Mouse (Mus musculus) megakaryocyte-erythroid progenitor cell, adult 5-6 weeks (primary cell): ENCODE data around the gene Rsph1. TPM values are rescaled to one million over a fixed set of nuclear protein-coding genes. Genes with fewer than 3 reads are reported as not detected.

ENCODE experiments used
- ATAC-seq: replicated peaks from 2 replicates; pipeline ENCODE4 v1.8.0; 2016; ENCODE audit warnings: mild to moderate bottlenecking, inconsistent platforms; ENCODE audit not compliant: severe bottlenecking, poor library complexity, low FRiP score, low TSS enrichment
- total RNA-seq, 2 experiments: library from RNA; stranded (forward) in 1 of 2; stranded (reverse) in 1 of 2; fragments of 200-1000, 215-1000 nt in 1 of 2; fragments of >200 nt in 1 of 2; fragmentation: Nextera tagmentation in 1 of 2; gene quantifications; 2 replicates each; pipeline ENCODE4 v1.2.3; 2014 to 2017

Rsph1 gene
- total RNA-seq, 2 experiments from 2014 or later, result 6.8 TPM; not detected in 1

DNA sequence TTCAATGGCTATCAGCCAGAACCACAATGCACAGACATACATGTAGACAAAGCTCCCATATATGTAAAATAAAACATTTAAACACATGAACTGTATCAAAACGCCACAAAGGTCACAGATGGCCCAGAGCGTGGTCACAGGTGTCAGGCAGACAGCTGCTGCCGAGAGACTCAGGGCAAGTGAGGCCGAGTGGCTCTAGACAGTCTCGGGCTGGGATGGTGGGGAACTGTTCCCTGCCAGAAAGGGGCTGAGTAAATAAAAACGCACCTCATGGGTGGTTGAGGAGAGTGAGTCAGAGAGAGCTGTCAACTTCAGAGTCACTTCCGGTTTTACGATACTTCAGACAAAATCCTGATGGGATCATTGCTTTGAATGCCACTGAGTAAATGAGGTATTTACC, 52.6 kb downstream of the Rsph1 start:
- no peak for ATAC-seq

GRCm38 (mm10) chr17:31223835-31224234, 53.3 kb downstream of the Rsph1 start:
- ATAC-seq, result no peak; the same call in 1 of the 2 replicates

DNA sequence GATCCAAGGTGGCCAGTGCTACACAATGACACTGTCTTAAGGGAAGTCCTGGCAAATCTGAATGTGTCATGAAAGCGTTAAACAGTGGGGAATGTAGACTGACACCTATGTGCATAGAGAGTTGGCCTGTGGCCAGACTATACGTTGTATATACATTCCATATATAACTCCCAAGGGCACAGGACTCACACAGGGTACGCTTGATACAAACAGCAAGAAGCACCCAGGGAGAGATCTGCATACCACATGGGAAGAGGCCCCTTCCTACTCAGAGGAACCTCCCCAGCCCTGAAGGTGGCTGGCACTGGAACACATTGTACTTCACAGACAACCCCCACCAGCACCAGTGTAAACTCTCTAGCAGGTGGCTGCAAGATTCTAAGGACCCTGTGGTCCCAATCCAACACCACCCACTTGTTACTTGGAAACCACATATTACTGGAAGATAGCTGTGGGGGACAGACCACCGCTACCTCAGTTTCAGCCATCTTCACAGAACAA, 54.3 kb downstream of the Rsph1 start:
- ATAC-seq, result 0 out of 2 replicates have a peak, but pooled peaks have one; percentile 24

DNA sequence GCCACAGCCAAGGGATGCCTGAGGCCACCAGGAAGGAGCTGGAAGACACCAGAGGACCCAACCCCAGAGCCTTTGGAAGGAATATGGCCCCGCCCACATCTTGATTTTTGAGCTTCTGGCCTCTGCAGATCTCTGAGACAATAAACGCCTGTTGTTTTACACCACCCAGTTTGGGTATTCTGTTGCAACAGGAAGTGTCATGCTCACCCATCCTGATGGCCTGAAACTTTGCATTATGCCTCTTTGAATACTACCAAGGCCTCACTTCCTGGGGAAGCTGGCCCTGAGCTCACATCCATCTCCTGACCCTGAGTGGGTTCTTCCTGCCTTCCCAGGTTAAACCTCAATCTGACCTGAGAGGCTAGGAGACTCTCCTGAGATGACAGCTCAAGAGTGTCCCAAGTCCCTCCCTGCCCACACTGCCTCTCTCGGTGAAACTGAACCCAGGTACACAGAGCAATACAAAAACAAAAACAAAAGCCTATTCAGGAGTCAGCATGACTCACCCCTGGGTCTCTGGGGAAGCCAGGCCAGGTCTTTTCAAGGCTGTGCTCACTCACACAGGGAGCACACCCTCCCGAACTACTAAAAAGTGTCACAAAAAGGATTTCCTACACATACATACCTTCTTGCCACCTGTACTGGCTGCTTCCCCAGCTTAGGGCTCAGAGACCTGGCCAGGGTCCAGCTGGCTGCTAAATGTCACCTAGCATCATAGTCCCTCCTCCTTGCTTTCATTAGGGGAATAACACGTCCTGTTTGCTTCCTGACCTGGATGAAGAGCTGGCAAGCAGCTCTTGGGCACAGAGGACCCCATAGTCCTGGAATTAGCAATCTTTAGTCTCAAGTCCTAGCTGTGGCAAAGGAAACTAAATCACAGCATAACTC, 60.9 kb downstream of the Rsph1 start:
- no peak for ATAC-seq

DNA sequence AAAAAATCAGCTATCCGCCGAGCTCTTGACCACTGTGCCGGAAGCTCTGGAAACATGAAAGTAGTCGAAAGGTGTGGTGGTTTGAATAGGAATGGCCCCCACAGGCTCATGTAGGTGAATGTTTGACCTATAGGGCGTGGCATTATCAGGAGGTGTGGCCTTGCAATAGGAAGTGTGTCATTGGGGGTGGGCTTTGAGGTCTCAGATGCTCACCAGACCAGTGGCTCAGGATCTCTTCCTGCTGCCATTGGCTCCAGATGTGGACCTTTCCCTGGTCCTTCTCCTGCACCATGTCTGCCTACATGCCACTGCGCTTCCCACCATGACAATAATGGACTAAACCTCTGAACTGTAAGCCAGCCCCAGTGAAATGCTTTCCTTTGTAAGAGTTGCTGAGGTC, 65.3 kb downstream of the Rsph1 start:
- no peak for ATAC-seq

GRCm38 (mm10) chr17:31210299-31210698, 66.9 kb downstream of the Rsph1 start:
- peak; percentile 81 for ATAC-seq

GRCm38 (mm10) chr17:31209376-31209930, 67.7 kb downstream of the Rsph1 start:
- ATAC-seq, result no peak

- ATAC-seq, result no peak
Observed at GRCm38 (mm10) chr17:31208654-31209053, 68.5 kb downstream of the Rsph1 start.

DNA sequence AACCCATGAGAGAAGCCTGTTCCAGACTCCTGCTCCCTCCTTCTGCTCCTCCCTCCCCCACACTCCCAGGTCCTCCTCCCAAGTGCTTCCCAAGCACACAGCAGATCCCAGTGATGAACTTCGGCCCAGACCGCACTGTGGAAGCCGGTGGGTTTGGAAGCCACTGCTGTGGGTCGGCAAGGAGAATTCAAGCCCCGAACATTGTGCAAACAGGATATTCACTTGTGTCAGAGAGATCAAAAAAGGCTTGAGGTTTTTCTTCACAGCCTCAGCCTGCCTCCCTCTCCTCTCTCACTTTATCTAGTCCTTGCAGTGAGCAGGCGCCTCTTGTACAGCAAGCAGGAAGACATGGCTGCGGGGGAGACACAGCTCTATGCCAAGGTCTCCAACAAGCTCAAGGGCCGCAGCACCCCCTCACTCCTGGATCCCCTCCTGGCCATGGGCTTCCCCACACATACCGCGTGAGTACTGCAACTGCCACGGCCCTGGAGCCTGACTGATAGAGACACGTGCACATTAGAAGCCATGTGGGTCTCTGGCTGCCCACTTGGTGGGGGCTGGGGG, 69.3 kb downstream of the Rsph1 start, which contains the start of gene Ubash3a:
Ubash3a (plus strand) TSS at position 103 of the 564 bp plus-strand sequence.
- ATAC-seq, result peak; percentile 77

Other genes starting within 250 kb of the Rsph1 start
- 5.4 and 8.5 TPM in 2 replicates for gene Abcg1, start 219.7 kb downstream of the Rsph1 start, total RNA-seq (2014; fragmentation: Nextera tagmentation)
- gene Abcg1, start 219.7 kb downstream of the Rsph1 start, total RNA-seq (2017), result 5.1 and 9.6 TPM in 2 replicates
- not detected in 2 replicates for gene Tff3, start 147.7 kb downstream of the Rsph1 start, total RNA-seq (2014; fragmentation: Nextera tagmentation)
- not detected in 2 replicates for gene Tff3, start 147.7 kb downstream of the Rsph1 start, total RNA-seq (2017)
- gene Tff2, start 133.1 kb downstream of the Rsph1 start, total RNA-seq (2014; fragmentation: Nextera tagmentation), result not detected in 2 replicates
- gene Tff2, start 133.1 kb downstream of the Rsph1 start, total RNA-seq (2017), result not detected in 2 replicates
- not detected in 2 replicates for gene Tff1, start 112.1 kb downstream of the Rsph1 start, total RNA-seq (2014; fragmentation: Nextera tagmentation)
- gene Tff1, start 112.1 kb downstream of the Rsph1 start, total RNA-seq (2017), result not detected in 2 replicates
- 0.35 and 2.6 TPM in 2 replicates for gene Tmprss3, start 78.4 kb downstream of the Rsph1 start, total RNA-seq (2014; fragmentation: Nextera tagmentation)
- gene Tmprss3, start 78.4 kb downstream of the Rsph1 start, total RNA-seq (2017), result 0.42 TPM in 1 of 2 replicates, not detected in the other
- 42.5 and 53.9 TPM in 2 replicates for gene Ubash3a, start 69.5 kb downstream of the Rsph1 start, total RNA-seq (2014; fragmentation: Nextera tagmentation)
- 34.0 and 45.9 TPM in 2 replicates for gene Ubash3a, start 69.5 kb downstream of the Rsph1 start, total RNA-seq (2017)
- gene Slc37a1, start 9.4 kb upstream of the Rsph1 start, total RNA-seq (2014; fragmentation: Nextera tagmentation), result 7.8 and 13.8 TPM in 2 replicates
- gene Slc37a1, start 9.4 kb upstream of the Rsph1 start, total RNA-seq (2017), result 3.6 and 8.6 TPM in 2 replicates
- gene Pde9a, start 108.8 kb upstream of the Rsph1 start, total RNA-seq (2014; fragmentation: Nextera tagmentation), result 1.4 and 3.2 TPM in 2 replicates
- gene Pde9a, start 108.8 kb upstream of the Rsph1 start, total RNA-seq (2017), result not detected in 2 replicates
- 38.3 and 47.6 TPM in 2 replicates for gene Wdr4, start 242.6 kb upstream of the Rsph1 start, total RNA-seq (2014; fragmentation: Nextera tagmentation)
- gene Wdr4, start 242.6 kb upstream of the Rsph1 start, total RNA-seq (2017), result 18.1 and 62.9 TPM in 2 replicates
- gene Ndufv3, start 242.7 kb upstream of the Rsph1 start, total RNA-seq (2014; fragmentation: Nextera tagmentation), result 142 and 209 TPM in 2 replicates
- 217 and 233 TPM in 2 replicates for gene Ndufv3, start 242.7 kb upstream of the Rsph1 start, total RNA-seq (2017)